Mouse (Mus musculus) layer of hippocampus, adult 11-12 months (tissue): ENCODE results near the gene Myh3.

Experiments used
- DNase-seq: peaks from one replicate; pipeline ENCODE4 v3.0.0; 2022; ENCODE audit warnings: low spot score

Gene Myh3

GRCm38 (mm10) chr11:67078000-67078399, at the start of gene Myh3:
Gene Myh3, plus strand, starts transcription at chr11:67078300.
- no peak for DNase-seq

- DNase-seq, result no peak
Observed at GRCm38 (mm10) chr11:67030904-67031602, 47.0 kb upstream of the Myh3 start.

DNA sequence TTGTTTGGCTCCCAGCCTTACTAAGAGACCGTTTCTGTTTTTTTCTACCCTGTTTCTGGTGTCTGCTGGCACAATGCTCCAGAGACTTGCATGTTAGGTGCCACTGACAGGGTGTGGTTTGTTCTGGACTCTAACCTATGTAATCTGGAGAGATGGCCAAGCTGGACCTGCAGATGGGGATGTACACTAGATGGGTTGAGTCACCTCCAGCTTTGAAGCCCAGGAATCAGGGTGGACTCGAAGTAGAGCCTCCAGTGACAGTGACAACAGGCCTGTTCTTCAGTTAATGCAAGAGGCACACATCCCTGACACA, 46.5 kb upstream of the Myh3 start:
- DNase-seq, result no peak

DNA sequence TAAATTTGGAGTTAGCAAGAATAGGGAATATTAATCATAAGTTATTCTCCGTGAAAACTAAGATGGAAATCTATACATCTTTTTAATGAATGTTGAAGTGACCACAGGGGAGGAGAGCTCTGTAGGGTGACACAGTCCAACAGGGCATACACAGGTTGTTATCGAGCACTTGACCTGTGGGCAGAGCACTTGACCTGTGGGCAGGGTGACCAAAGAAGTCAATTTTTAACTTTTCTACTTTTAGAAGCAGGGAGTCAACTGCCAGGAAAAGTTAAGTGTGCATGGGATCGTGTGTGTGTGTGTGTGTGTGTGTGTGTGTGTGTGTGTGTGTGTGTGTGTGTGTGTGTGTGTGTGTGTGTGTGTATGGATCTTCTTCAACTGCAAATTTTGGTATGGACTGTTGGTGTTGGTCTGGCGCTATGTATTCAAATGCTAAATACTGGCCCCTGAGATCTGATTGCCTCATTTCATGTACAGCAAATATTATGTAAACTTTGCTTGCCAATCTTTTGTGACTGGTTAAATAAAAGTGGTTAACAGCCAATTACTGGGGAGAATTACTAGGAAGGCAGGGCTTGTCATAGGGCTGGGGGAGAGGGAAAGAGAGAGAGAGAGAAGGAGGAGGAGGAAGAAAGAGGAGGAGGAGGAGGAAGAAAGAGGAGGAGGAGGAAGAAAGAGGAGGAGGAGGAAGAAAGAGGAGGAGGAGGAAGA, 43.2 kb upstream of the Myh3 start:
- no peak for DNase-seq

DNA sequence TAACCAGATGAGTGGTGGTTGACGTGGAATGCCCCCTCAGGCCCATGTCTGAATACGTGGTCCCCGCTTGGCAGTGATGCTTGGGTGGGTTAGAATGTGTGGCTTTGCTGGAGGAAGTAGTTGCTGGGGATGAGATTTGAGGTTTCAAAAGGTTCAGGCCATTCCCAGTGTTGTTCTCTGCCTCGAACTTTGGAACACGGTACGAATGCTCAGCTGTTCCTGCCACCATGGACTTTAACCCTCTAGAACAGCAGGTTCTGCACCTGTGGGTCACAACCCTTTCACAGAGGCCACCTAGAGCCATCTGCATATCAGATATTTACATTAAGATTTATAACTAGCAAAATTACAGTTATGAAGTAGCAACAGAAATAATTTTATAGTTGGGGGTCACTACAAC, 41.9 kb upstream of the Myh3 start:
- DNase-seq, result no peak

GRCm38 (mm10) chr11:67036892-67037291, 41.2 kb upstream of the Myh3 start:
- DNase-seq, result no peak

- DNase-seq, result no peak
Observed at GRCm38 (mm10) chr11:67039799-67040198, 38.3 kb upstream of the Myh3 start.

DNA sequence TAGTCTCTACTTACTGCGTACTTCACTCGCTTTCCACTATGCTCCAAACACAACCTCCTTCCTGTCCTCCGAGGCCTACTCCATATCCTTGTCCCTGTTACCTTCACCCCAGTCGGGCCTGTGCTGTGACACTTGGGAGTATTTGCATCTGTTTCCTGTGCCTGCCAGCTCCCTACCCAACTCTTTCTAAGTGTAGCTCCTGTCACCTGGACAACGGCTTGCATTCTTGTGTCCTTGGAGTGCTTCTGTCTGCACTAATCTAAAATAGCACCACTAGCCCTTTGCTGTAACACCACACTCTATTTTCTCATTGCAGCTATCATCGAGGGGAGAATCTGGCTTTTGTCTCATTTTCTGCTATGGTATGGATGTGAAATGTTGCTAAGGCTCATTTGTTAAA, 37.6 kb upstream of the Myh3 start:
- DNase-seq, result no peak

GRCm38 (mm10) chr11:67043007-67043406, 35.1 kb upstream of the Myh3 start:
- DNase-seq, result no peak

GRCm38 (mm10) chr11:67044959-67045358, 33.1 kb upstream of the Myh3 start:
- DNase-seq, result no peak

DNA sequence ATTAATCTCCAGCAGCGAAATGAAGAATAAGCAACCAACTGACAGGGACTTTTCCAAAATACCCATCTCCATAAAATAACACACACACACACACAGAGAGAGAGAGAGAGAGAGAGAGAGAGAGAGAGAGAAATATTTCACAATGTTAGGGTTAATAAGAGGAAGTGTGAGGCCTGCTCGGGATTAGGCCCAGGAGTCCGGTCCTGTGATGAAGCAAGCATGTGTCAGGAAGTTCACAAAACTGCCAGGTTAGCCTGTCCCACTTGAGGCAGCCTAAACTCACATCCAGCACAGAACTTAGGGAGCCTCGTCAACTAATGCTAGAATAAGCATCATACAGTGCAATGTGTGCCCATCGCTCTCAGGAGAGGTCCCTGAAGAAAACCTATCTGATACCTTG, 30.9 kb upstream of the Myh3 start:
- DNase-seq, result no peak

- no peak for DNase-seq
Observed at GRCm38 (mm10) chr11:67048496-67048895, 29.6 kb upstream of the Myh3 start.

GRCm38 (mm10) chr11:67049256-67049655, 28.8 kb upstream of the Myh3 start:
- DNase-seq, result no peak

- no peak for DNase-seq
Observed at GRCm38 (mm10) chr11:67051676-67052320, 26.3 kb upstream of the Myh3 start.

DNA sequence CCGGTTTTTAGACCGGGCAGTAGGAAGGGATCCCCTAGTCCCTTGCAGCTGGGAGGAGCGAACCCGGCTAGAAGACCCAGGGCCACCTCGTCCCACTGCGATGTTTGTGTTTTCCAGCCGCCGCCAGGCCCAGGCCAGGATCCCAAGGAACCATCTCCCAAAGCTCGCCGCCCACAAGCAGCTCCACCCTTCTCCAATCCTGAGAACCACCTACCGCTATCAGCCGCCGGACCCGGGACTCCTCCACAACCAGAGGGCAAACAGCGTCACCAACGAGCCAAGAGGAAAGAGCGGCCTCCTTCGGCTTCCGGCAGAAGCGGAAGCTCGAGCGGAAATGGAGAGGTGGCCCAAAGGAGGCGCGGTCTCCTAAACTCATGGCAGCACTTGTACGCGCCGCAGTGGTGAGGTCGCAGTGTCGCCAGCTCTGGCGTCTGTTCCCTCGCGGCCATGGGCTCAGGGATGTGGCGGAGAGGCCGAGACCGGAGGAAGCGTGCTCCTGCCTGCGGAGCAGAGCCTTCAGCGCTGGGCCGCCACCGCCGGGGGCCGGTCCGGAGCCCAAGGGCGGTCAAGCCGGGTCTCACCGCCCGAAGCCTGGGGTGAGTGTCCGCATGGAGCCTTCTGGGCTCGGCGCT, 25.7 kb upstream of the Myh3 start, which contains the start of the genes Adprm and Sco1:
Gene Adprm, minus strand, starts transcription at position 274 of the 632 bp plus-strand sequence.
Gene Sco1, plus strand, starts transcription at position 350 of the 632 bp plus-strand sequence.
- DNase-seq, result peak; percentile 87

DNA sequence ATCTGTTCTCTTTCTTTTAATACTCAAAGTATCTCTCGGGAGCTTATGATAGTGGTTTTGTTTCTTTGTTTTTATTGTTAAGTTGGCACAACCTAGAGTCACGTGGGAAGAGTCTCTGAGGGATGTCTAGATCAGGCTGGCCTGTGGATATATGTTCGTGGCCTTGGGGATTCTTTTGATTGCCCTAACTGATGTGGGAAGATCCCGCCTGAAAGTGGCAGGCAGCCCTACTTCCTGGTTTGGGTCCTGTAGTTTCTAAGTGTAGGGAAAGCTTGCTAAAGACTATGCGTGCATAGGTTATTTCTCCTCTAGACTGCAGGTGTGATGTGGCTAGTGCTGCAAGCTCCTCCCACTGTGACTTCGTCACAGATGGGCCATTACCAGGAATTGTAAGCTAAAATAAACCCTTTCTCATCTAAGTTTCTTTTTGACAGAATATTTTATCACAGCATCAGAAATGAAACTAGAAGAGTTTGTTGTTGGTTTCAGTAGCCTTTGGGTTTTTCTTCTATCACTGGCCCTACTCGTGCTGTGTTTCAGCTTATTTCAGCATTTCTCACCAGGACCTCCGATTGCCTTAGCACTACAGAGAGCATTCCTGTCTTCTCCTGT, 23.2 kb upstream of the Myh3 start:
- no peak for DNase-seq

- no peak for DNase-seq
Observed at GRCm38 (mm10) chr11:67061311-67061710, 16.8 kb upstream of the Myh3 start.

DNA sequence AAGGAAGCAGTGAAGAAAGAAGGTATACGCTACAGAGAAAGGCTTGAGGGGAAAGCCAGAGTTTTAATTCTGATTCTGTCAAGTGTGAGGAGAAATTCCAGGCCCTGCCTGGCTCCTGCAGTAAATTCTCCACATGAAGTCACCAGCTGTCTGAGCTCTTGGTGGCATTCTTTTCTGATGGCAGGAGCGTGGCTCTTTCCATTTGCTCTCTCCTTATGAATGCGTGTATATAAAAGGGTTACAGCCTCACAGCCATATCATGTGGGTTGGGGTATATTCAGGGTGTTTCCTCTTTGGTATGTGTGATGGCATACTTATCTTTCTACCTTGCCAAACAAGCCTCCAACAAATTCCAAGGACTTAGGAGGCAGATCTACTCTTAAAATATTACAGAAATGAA, 15.4 kb upstream of the Myh3 start:
- no peak for DNase-seq

- no peak for DNase-seq
Observed at GRCm38 (mm10) chr11:67067741-67068140, 10.4 kb upstream of the Myh3 start.

- DNase-seq, result no peak
Observed at GRCm38 (mm10) chr11:67072615-67073130, 5.4 kb upstream of the Myh3 start.

- DNase-seq, result no peak
Observed at GRCm38 (mm10) chr11:67075036-67075435, 3.1 kb upstream of the Myh3 start.

- no peak for DNase-seq
Observed at GRCm38 (mm10) chr11:67076781-67077180, 1.3 kb upstream of the Myh3 start.
